Mouse (Mus musculus): ENCODE results near the gene Pkd1l3.

DNA sequence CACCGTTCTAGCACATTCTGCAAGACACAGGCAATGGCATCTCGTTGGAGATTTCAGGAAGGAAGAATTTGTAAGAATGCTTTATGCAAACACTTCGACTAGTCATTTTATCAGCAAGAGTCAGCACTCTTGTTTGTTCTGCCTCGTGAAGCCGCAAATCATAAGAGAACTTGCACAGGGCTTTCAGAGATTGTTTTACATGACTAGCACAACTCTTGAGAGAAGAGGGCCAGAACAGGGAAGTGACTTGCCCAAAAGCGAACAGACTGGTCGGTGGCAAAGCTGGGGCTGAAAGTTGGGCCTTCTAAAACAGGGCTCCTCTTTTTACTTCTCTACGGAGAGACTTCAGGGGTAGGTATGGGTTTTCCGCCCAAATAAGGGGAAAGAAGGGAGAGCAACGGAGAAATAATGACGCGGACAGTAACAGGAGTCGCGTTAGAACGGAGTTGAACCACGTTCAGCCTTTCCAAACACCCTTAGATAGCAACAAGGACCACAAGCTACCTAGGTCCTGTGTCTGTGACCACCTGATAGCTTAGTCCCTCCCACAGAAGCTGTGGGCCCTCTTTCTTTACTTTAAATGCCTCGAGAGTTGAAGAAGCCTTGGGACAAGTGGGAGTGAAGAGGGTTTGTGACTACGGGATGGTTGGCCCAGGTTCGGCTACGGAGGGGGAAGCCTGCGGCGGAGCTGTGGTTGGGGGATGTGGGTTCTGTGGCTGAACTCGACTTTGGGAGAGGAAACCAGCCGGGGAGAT lies 90.4 kb downstream of the Pkd1l3 start:
- TF ChIP-seq CTCF (IDR thresholded peaks at IDR 0.05; ENCODE audit: borderline replicate concordance, insufficient read depth, low read depth, low read length): no peak
- TF ChIP-seq POLR2A (IDR thresholded peaks at IDR 0.05; ENCODE audit: borderline replicate concordance, insufficient read depth, low read length): no peak
